Mouse (Mus musculus): ENCODE results near the gene Mfap1a. TPM values are rescaled to one million over a fixed set of nuclear protein-coding genes. Genes with fewer than 3 reads are reported as not detected.
A peak's percentile ranks its signal among the peaks of the same experiment; 100 is the strongest.
"Not testable (repeated sequence)": the region's sequence is repeated elsewhere in the genome, so short reads cannot be mapped to it uniquely, and the experiment has no call there.

Gene Mfap1a
- polyA plus RNA-seq, 1 experiment from 2014 or later: 33.7 TPM

DNA sequence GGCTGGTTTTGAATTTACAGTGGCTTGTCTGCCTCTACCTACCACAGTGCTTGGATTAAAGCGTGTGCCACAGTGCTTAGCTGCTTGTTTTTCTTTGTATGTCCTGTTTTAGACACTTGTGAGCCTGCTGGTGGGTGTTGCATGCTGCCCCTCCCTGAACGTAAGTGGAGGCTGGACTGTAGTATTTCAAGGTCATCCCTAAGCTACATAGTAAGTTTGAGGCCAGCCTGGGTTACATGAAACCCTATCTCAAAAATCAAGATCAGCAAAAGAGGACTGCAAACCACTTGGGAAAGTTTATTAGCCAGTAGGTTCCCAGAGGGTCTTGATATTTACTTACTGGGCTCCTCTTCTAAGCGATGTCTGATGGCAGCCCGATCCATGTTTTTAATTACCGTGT, 11.6 kb upstream of the Mfap1a start:
- 92% methylated on average over 5 of the region's 5 CpGs for WGBS

DNA sequence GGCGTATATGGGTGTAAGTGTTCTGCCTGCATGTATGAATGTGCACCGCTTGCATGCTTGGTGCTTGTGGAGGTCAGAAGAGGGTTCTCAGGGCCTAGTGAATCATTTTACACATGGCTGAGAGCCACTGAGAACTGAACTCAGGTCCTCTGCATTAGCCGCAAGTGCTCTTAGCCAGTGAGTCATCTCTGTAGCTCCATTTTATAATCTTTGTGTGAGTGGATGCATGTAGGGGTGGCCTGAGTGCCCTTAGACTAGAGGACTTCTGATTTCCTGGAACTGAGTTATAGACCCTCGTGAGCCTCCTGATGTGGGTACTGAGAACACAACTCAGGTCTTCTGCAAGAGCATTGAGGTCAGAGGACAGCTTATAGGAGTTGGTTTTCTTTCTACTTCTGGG, 7.7 kb upstream of the Mfap1a start:
- no peak overlapping the region for H3K4me2 ChIP-seq (ENCODE audit: low read depth, low read length, severe bottlenecking)
- no peak overlapping the region for H3K9ac ChIP-seq (ENCODE audit: low read length)
- no peak for ATAC-seq (replicated peaks; ENCODE audit: low FRiP score)
- H3K4me3 ChIP-seq (ENCODE audit: low read depth, low read length): no peak overlapping the region
- H3K27ac ChIP-seq (ENCODE audit: low read depth, low read length): no peak overlapping the region
- H3K4me1 ChIP-seq (replicated peaks; ENCODE audit: control insufficient read depth, insufficient read depth, low read length): no peaks in the 10 kb centered on the region
- H3K27me3 ChIP-seq (ENCODE audit: control insufficient read depth, insufficient read depth, low read length): no peaks in the 10 kb centered on the region
- WGBS: 98% methylated on average over 4 of the region's 4 CpGs
- H3K36me3 ChIP-seq (ENCODE audit: control insufficient read depth, insufficient read depth, low read length): no peaks in the 10 kb centered on the region; the same call in 1 of the 2 replicates
- DNase-seq (ENCODE audit: low spot score): no peak
- H3K9me3 ChIP-seq (ENCODE audit: control insufficient read depth, low read length): no peaks in the 10 kb centered on the region

More for the DNA sequence above, 11.6 kb upstream of the Mfap1a start:
- H3K9me3 ChIP-seq (ENCODE audit: control insufficient read depth, low read length): no peaks in the 10 kb centered on the region
- H3K4me2 ChIP-seq (ENCODE audit: low read depth, low read length, severe bottlenecking): no peak overlapping the region
- H3K27ac ChIP-seq (ENCODE audit: low read depth, low read length): no peak overlapping the region
- DNase-seq (ENCODE audit: low spot score) (no peak), ATAC-seq (replicated peaks; ENCODE audit: low FRiP score) (no peak)
- no peak overlapping the region for H3K9ac ChIP-seq (ENCODE audit: low read length)
- no peak overlapping the region for H3K4me3 ChIP-seq (ENCODE audit: low read depth, low read length)
- H3K27me3 ChIP-seq (ENCODE audit: control insufficient read depth, insufficient read depth, low read length): no peaks in the 10 kb centered on the region
- H3K36me3 ChIP-seq (ENCODE audit: control insufficient read depth, insufficient read depth, low read length): peaks cover 2% of the 10 kb centered on the region; the same call in 1 of the 2 replicates
- no peaks in the 10 kb centered on the region for H3K4me1 ChIP-seq (replicated peaks; ENCODE audit: control insufficient read depth, insufficient read depth, low read length)

DNA sequence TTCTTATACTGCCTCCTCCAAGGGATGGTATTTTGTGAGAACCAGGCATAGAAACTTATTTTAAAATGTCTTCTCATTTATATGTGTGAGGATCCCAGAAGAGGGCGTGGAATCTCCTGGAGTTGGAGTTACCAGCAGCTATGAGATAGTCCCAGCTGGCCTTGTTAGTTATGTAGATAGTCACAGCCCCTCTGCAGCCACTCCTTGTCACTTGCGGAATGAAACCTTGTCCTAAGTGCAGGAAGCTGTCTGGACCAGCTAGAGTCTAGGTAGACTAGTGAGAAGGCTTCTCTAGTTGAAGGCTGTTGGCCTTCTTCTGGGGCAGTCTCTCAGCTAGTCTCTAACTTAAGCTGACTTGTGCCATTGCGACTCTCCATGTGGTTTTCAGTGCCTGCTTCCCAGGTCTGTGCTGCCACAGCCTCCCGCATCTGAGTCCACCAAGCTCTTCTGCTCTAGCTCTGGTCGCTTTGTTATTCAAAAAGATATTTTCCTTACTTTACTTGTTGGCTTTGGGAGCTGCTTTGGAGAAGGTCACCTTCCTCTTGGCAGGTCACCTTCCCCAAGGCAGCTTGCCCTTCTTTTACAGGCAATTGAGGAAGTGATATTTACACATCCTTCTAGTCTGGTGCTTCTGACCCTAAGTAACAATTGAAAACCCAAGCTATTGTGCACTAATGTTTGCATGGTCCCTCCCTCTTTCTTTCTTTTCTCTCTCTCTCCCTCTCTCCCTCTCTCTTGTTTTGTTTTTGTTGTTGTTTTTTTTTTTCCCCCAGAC, 6.7 kb upstream of the Mfap1a start:
- not testable (repeated sequence) for H3K27ac ChIP-seq (ENCODE audit: low read depth, low read length); H3K4me2 ChIP-seq (ENCODE audit: low read depth, low read length, severe bottlenecking); DNase-seq (ENCODE audit: low spot score); H3K9me3 ChIP-seq (ENCODE audit: control insufficient read depth, low read length); H3K4me1 ChIP-seq (replicated peaks; ENCODE audit: control insufficient read depth, insufficient read depth, low read length); H3K27me3 ChIP-seq (ENCODE audit: control insufficient read depth, insufficient read depth, low read length); H3K36me3 ChIP-seq (ENCODE audit: control insufficient read depth, insufficient read depth, low read length); ATAC-seq (replicated peaks; ENCODE audit: low FRiP score); H3K4me3 ChIP-seq (ENCODE audit: low read depth, low read length); H3K9ac ChIP-seq (ENCODE audit: low read length)
- WGBS: 96% methylated on average over 4 of the region's 5 CpGs

DNA sequence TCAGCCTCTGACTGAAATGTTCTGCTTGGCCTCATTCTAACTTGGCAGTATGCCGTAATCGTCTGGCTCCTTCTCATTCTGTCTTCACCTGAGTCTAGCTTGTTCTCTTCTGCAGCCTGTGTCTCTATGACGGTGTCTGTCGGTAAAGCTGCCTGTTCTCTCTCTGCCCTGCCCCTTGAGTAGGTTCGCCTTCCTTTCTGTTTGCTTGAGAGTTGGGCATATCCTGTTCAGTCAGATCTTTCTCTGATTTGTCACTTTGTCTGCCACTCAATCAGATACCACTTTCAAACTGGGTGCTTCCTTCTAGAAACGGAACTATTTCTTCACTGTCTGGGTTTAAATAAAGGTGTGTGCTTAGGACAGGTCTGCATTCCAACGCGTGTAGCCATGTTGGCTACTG, 4.9 kb upstream of the Mfap1a start:
- no peak overlapping the region for H3K27ac ChIP-seq (ENCODE audit: low read depth, low read length)
- DNase-seq (ENCODE audit: low spot score): no peak
- no peak overlapping the region for H3K9ac ChIP-seq (ENCODE audit: low read length)
- H3K27me3 ChIP-seq (ENCODE audit: control insufficient read depth, insufficient read depth, low read length): no peaks in the 10 kb centered on the region
- H3K9me3 ChIP-seq (ENCODE audit: control insufficient read depth, low read length): no peaks in the 10 kb centered on the region
- no peak overlapping the region for H3K4me3 ChIP-seq (ENCODE audit: low read depth, low read length)
- H3K4me2 ChIP-seq (ENCODE audit: low read depth, low read length, severe bottlenecking): no peak overlapping the region
- WGBS: 96% methylated on average over 8 of the region's 8 CpGs
- ATAC-seq (replicated peaks; ENCODE audit: low FRiP score): no peak
- no peaks in the 10 kb centered on the region; the same call in 1 of the 2 replicates for H3K4me1 ChIP-seq (replicated peaks; ENCODE audit: control insufficient read depth, insufficient read depth, low read length)
- H3K36me3 ChIP-seq (ENCODE audit: control insufficient read depth, insufficient read depth, low read length): no peaks in the 10 kb centered on the region; the same call in 1 of the 2 replicates

DNA sequence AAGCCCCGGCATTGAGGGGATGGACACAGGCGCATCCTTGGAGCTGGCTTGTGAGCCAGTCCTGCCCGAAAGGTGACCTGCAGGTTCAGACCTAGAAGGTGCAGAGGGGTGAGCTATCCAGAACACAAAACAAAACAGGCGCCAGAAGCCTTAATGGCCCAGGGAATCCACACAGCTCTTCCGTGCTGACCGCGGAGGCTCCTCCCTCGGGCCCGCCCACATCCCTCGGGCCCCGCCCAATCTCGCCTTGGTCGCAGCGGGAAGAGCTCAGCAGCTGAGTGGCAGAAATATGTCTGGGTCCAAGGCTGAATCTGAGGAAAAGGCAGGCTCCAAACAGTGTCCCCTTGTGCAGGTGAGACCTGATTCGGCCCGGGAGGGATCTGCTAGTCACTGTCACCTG, 3.1 kb upstream of the Mfap1a start:
- H3K27ac ChIP-seq (ENCODE audit: low read depth, low read length): no peak overlapping the region
- H3K9ac ChIP-seq (ENCODE audit: low read length): peak overlapping the region; percentile 20; the same call in 1 of the 2 replicates
- no peaks in the 10 kb centered on the region for H3K27me3 ChIP-seq (ENCODE audit: control insufficient read depth, insufficient read depth, low read length)
- DNase-seq (ENCODE audit: low spot score) (peak; percentile 75), ATAC-seq (replicated peaks; ENCODE audit: low FRiP score) (peak; percentile 57)
- H3K36me3 ChIP-seq (ENCODE audit: control insufficient read depth, insufficient read depth, low read length): no peaks in the 10 kb centered on the region; the same call in 1 of the 2 replicates
- peak overlapping the region; percentile 28 for H3K4me2 ChIP-seq (ENCODE audit: low read depth, low read length, severe bottlenecking)
- H3K4me3 ChIP-seq (ENCODE audit: low read depth, low read length): peak overlapping the region; percentile 12; the same call in 1 of the 2 replicates
- no peaks in the 10 kb centered on the region for H3K9me3 ChIP-seq (ENCODE audit: control insufficient read depth, low read length)
- WGBS: 22% methylated on average over 16 of the region's 16 CpGs
- H3K4me1 ChIP-seq (replicated peaks; ENCODE audit: control insufficient read depth, insufficient read depth, low read length): no peaks in the 10 kb centered on the region; the same call in 1 of the 2 replicates

DNA sequence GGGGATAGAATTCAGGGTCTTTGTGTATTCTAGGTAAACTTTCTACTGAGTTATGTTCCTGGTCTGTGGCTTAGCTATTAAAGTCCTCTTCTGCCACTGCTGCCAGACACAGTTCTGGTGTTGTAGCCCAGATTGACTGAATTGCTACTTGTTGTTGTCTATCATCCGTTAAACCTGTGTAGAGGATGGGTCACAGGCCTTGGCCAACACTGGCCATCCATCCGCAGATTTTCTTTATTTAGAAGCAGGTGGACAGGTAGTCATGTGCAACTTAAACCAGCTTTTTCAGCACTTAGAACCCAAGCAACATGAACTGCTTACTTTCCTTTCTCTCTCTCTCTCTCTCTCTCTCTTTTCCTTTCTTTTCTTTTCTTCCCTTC, 1.5 kb upstream of the Mfap1a start:
- Histone ChIP-seq H3K4me3 (ENCODE audit: low read depth, low read length) (peak overlapping the region; percentile 46), H3K9ac (ENCODE audit: low read length) (peak overlapping the region; percentile 53), H3K4me1 (replicated peaks; ENCODE audit: control insufficient read depth, insufficient read depth, low read length) (no peaks in the 10 kb centered on the region; the same call in 1 of the 2 replicates), H3K4me2 (ENCODE audit: low read depth, low read length, severe bottlenecking) (peak overlapping the region; percentile 54), H3K27ac (ENCODE audit: low read depth, low read length) (no peak overlapping the region), H3K27me3 (ENCODE audit: control insufficient read depth, insufficient read depth, low read length) (no peaks in the 10 kb centered on the region), H3K9me3 (ENCODE audit: control insufficient read depth, low read length) (no peaks in the 10 kb centered on the region), H3K36me3 (ENCODE audit: control insufficient read depth, insufficient read depth, low read length) (no peaks in the 10 kb centered on the region; the same call in 1 of the 2 replicates)
- 89% methylated on average over 2 of the region's 2 CpGs for WGBS
- ATAC-seq (replicated peaks; ENCODE audit: low FRiP score) (no peak), DNase-seq (ENCODE audit: low spot score) (no peak)

DNA sequence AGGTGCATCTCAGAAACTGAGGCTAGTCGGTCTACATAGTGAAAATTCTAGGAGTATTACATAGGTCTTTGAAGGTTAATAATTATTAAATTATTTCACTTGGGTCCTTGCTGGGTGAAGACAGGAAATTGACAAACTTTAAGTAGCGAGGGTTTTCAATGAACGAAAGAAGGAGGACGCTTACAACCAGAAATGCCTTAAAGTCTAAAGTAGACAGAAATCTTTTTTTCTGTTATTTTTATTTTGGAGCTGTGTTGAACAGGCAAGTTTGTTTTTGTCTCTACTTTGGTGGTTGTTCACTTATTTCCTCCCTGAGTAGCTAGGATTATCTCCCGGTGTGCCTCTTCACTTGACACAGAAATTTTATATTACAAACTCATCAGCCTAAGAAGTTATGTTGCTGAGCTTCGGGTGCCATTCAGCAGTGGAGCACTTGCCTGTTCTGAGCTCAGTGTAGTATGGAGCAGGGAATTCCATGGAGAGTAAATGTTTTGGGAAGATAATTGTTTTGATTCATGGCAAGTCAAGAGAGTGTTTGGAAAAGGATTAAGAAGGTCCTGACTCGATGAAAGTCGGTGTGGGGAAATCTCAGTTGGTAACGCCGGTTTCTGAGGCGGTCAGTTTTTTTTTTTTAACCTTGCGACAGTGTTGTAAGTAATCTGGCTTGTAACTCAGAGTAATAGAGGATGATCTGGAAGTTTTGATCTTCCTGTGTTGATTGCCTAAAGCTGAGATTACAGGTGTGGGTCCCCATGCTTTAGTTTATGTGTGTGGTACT, 897 bp upstream of the Mfap1a start:
- H3K9me3 ChIP-seq (ENCODE audit: control insufficient read depth, low read length): no peaks in the 10 kb centered on the region
- H3K4me3 ChIP-seq (ENCODE audit: low read depth, low read length): peak overlapping the region; percentile 46
- H3K4me2 ChIP-seq (ENCODE audit: low read depth, low read length, severe bottlenecking): peak overlapping the region; percentile 54
- H3K9ac ChIP-seq (ENCODE audit: low read length): peak overlapping the region; percentile 53
- H3K36me3 ChIP-seq (ENCODE audit: control insufficient read depth, insufficient read depth, low read length): no peaks in the 10 kb centered on the region
- no peaks in the 10 kb centered on the region; the same call in 1 of the 2 replicates for H3K4me1 ChIP-seq (replicated peaks; ENCODE audit: control insufficient read depth, insufficient read depth, low read length)
- no peaks in the 10 kb centered on the region for H3K27me3 ChIP-seq (ENCODE audit: control insufficient read depth, insufficient read depth, low read length)
- no peak for ATAC-seq (replicated peaks; ENCODE audit: low FRiP score)
- no peak overlapping the region for H3K27ac ChIP-seq (ENCODE audit: low read depth, low read length)
- DNase-seq (ENCODE audit: low spot score): no peak
- WGBS: 21% methylated on average over 12 of the region's 12 CpGs

DNA sequence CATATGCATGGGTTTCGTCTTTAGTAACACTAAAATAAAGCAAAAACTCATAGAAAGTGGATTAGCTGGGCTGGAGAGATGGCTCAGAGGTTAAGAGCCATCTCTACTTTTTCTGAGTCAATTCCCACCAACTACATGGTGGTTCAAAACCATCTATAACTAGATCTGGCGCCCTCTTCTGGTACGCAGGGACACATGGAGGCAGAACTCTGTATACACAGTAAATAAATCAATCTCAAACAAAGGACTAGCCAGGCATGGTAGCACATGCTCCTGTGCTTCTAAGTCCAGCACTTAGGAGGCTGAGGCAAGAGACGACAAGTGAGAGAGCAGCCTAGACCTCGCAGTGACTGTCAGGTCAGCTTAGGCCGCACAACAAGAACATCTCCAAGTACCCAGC, 4.9 kb downstream of the Mfap1a start:
- H3K27ac ChIP-seq (ENCODE audit: low read depth, low read length); H3K4me3 ChIP-seq (ENCODE audit: low read depth, low read length); ATAC-seq (replicated peaks; ENCODE audit: low FRiP score); DNase-seq (ENCODE audit: low spot score); H3K27me3 ChIP-seq (ENCODE audit: control insufficient read depth, insufficient read depth, low read length); H3K9me3 ChIP-seq (ENCODE audit: control insufficient read depth, low read length); H3K9ac ChIP-seq (ENCODE audit: low read length); H3K4me1 ChIP-seq (replicated peaks; ENCODE audit: control insufficient read depth, insufficient read depth, low read length); H3K4me2 ChIP-seq (ENCODE audit: low read depth, low read length, severe bottlenecking); H3K36me3 ChIP-seq (ENCODE audit: control insufficient read depth, insufficient read depth, low read length): not testable (repeated sequence)
- 100% methylated on average over 1 of the region's 6 CpGs for WGBS
